Mouse (Mus musculus) heart, postnatal 0 days (tissue): ENCODE measurements at regions not wholly inside any gene's neighbourhood (a gene's known extent, or its start where the extent isn't known, plus 50 kb on each side); places are given as distances from the start of the nearest gene placed in this dataset.

Experiments used
- CTCF ChIP-seq: IDR thresholded peaks from 2 replicates; pipeline ENCODE4 v1.5.1; 2016; ENCODE audit warnings: antibody characterized with exemption, control low read depth, low read depth
- EP300 ChIP-seq: IDR thresholded peaks from 2 replicates; pipeline ENCODE4 v1.6.1; 2016; ENCODE audit warnings: antibody characterized with exemption, low read depth

- TF ChIP-seq CTCF (no peak), EP300 (no peak)
Observed at GRCm38 (mm10) chr11:7404666-7405065, 190.9 kb upstream of the Igfbp3 start.
